Comparison of ENCODE assay signal across 10 mouse cellular contexts in genomic region chr3:101163160-101163990, GRCm38 (mm10). TPM values are rescaled to one million over a fixed set of nuclear protein-coding genes. Genes with fewer than 3 reads are reported as not detected.
A peak's percentile ranks its signal among the peaks of the same experiment; 100 is the strongest.
DNase-seq lines count a peak whose midpoint lies in the region; ATAC-seq and TF ChIP-seq lines count a peak whose summit lies in the region.
"Had no signal": no experiment of that assay in that cellular context is flagged by ENCODE, and none has a peak within 500 bp of the region (broad histone marks: within the 10 kb centered on the region; RNA-seq: fewer than 3 reads in every experiment).

No protein-coding gene starts in this region.

- no peak overlapping the region for H3K9ac ChIP-seq in heart, embryonic 15.5 days
- no peak overlapping the region for H3K9ac ChIP-seq in forebrain, embryonic 14.5 days (ENCODE audit: low read length)
- no peak overlapping the region for H3K9ac ChIP-seq in liver, postnatal 0 days (replicated peaks)

- H3K4me2 ChIP-seq in heart, embryonic 15.5 days, result peak overlapping the region; percentile 39; the same call in 1 of the 2 replicates
- H3K4me2 ChIP-seq in forebrain, embryonic 14.5 days (ENCODE audit: low read length), result no peak overlapping the region
- no peak overlapping the region for H3K4me2 ChIP-seq in liver, postnatal 0 days (ENCODE audit: low read depth, low read length)

- TF ChIP-seq EP300 in liver, postnatal 0 days (IDR thresholded peaks at IDR 0.05; ENCODE audit: low read depth), result no peak

- H3K4me3 ChIP-seq in heart, embryonic 15.5 days, result no peak overlapping the region
- H3K4me3 ChIP-seq in forebrain, embryonic 14.5 days (ENCODE audit: low read depth, low read length), result no peak overlapping the region
- H3K4me3 ChIP-seq in liver, postnatal 0 days (ENCODE audit: low read depth, low read length), result no peak overlapping the region

- H3K4me1 ChIP-seq in heart, embryonic 15.5 days (replicated peaks), result peaks cover 34% of the 10 kb centered on the region
- peaks cover 12% of the 10 kb centered on the region for H3K4me1 ChIP-seq in forebrain, embryonic 14.5 days (ENCODE audit: control insufficient read depth, insufficient read depth, low read length)
- no peaks in the 10 kb centered on the region; the same call in 1 of the 2 replicates for H3K4me1 ChIP-seq in liver, postnatal 0 days (ENCODE audit: insufficient read depth)

- no peak for TF ChIP-seq CTCF in liver, postnatal 0 days (IDR thresholded peaks at IDR 0.05; ENCODE audit: low read depth)

- no peaks in the 10 kb centered on the region for H3K27me3 ChIP-seq in heart, embryonic 15.5 days
- H3K27me3 ChIP-seq in forebrain, embryonic 14.5 days (replicated peaks; ENCODE audit: control insufficient read depth, insufficient read depth, low read length), result no peaks in the 10 kb centered on the region; the same call in 1 of the 2 replicates
- H3K27me3 ChIP-seq in liver, postnatal 0 days (ENCODE audit: insufficient read depth, low read length), result no peaks in the 10 kb centered on the region

- no peak for ATAC-seq in heart, embryonic 15.5 days (replicated peaks; ENCODE audit: insufficient number of reproducible peaks, insufficient read depth, low FRiP score, low read depth)
- ATAC-seq in forebrain, embryonic 14.5 days, result no peak
- no peak for ATAC-seq in liver, postnatal 0 days

- peak overlapping the region; percentile 62; the same call in 1 of the 2 replicates for H3K27ac ChIP-seq in heart, embryonic 15.5 days
- no peak overlapping the region for H3K27ac ChIP-seq in forebrain, embryonic 14.5 days (ENCODE audit: low read depth, low read length)
- H3K27ac ChIP-seq in liver, postnatal 0 days (ENCODE audit: low read depth), result no peak overlapping the region

- DNase-seq in heart, adult 8-10 months (ENCODE audit: low spot score), result no peak
- peak; percentile 18 for DNase-seq in urinary bladder, postnatal 25 days (ENCODE audit: low spot score)
- DNase-seq in urinary bladder, adult 2 months (ENCODE audit: low spot score), result no peak
- peak; percentile 53 for DNase-seq in forebrain, embryonic 14.5 days (ENCODE audit: low spot score)
- DNase-seq in liver, postnatal 0 days, result no peak
- DNase-seq in c-Kit-positive CD71-positive TER-119-positive erythroid progenitor cells, embryonic 14.5 days (ENCODE audit: low spot score), result no peak
- DNase-seq in kidney, postnatal 10 days, result no peak
- DNase-seq: heart, postnatal 36 days; lung, adult 18-20 months had no signal

- H3K36me3 ChIP-seq in heart, embryonic 15.5 days, result no peaks in the 10 kb centered on the region
- no peaks in the 10 kb centered on the region for H3K36me3 ChIP-seq in forebrain, embryonic 14.5 days (ENCODE audit: control insufficient read depth, insufficient read depth, low read length)
- H3K36me3 ChIP-seq in liver, postnatal 0 days (replicated peaks; ENCODE audit: insufficient read depth, low read length), result no peaks in the 10 kb centered on the region

- no peaks in the 10 kb centered on the region for H3K9me3 ChIP-seq in heart, embryonic 15.5 days (replicated peaks)
- no peaks in the 10 kb centered on the region for H3K9me3 ChIP-seq in forebrain, embryonic 14.5 days (replicated peaks; ENCODE audit: control insufficient read depth, low read length)
- no peaks in the 10 kb centered on the region for H3K9me3 ChIP-seq in liver, postnatal 0 days (ENCODE audit: low read length)

- WGBS in heart, embryonic 15.5 days, result 51% methylated on average over 16 of the region's 16 CpGs
- 51% methylated on average over 16 of the region's 16 CpGs for WGBS in forebrain, embryonic 14.5 days
- WGBS in liver, postnatal 0 days (ENCODE audit: insufficient replicate concordance), result 41% methylated on average over 16 of the region's 16 CpGs

RNA-seq across cellular contexts. Expression of gene Ptgfrn, which starts 53.3 kb away (rescaled TPM):
- 5.7 and 6.0 TPM in 2 replicates for polyA plus RNA-seq in heart, embryonic 15.5 days (2015; fragmentation: Nextera tagmentation; extraction: Ambion mirVana)
- total RNA-seq in heart, adult 8-10 months (2022), result 10 to 100 TPM; 17.2 to 21.1 (median 19.8) TPM
- polyA plus RNA-seq in urinary bladder, adult 2 months (2012; rRNA removed), result 31.0 and 62.3 TPM in 2 replicates
- 3.4 and 4.5 TPM in 2 replicates for polyA plus RNA-seq in forebrain, embryonic 14.5 days (2014; fragmentation: Nextera tagmentation; extraction: Ambion mirVana)
- polyA plus RNA-seq in liver, postnatal 0 days (2015; fragmentation: Nextera tagmentation; extraction: Ambion mirVana), result 0.26 and 0.35 TPM in 2 replicates

Comparison
In these comparisons a context has a peak if more than half of its experiments do, and no peak if none do; other contexts are left out.
1. DNase-seq: peak in urinary bladder, postnatal 25 days (single experiment) and forebrain, embryonic 14.5 days (single experiment); none in heart, adult 8-10 months (single experiment), urinary bladder, adult 2 months (single experiment), liver, postnatal 0 days (single experiment), c-Kit-positive CD71-positive TER-119-positive erythroid progenitor cells, embryonic 14.5 days (single experiment) and kidney, postnatal 10 days (single experiment).